Mouse (Mus musculus): ENCODE data around the gene Phf8. TPM values are rescaled to one million over a fixed set of nuclear protein-coding genes. Genes with fewer than 3 reads are reported as not detected.
"Not testable (repeated sequence)": the region's sequence is repeated elsewhere in the genome, so short reads cannot be mapped to it uniquely, and the experiment has no call there.

The Phf8 gene
- 6.2 and 7.1 TPM in 2 replicates for polyA plus RNA-seq (2015; fragmentation: Nextera tagmentation; extraction: Ambion mirVana)

- Histone ChIP-seq H3K4me3 (replicated peaks) (peak within 1 kb of the TSS; percentile 71), H3K36me3 (0 out of 2 replicates have a peak, but pooled peaks cover 4% of the 10 kb centered on the region), H3K4me1 (replicated peaks) (peaks cover 25% of the 10 kb centered on the region), H3K27me3 (no peaks in the 10 kb centered on the region), H3K27ac (peak within 1 kb of the TSS; percentile 94), H3K4me2 (peak within 1 kb of the TSS; percentile 87), H3K9ac (peak within 1 kb of the TSS; percentile 84), H3K9me3 (replicated peaks) (no peaks in the 10 kb centered on the region)
- DNase-seq (peak; percentile 92), ATAC-seq (ENCODE audit: low read depth) (peak; percentile 91)
- WGBS (ENCODE audit: insufficient replicate concordance): 12% methylated on average over 68 of the region's 68 CpGs
Observed at GRCm38 (mm10) chrX:151520458-151521322, at the start of gene Phf8. Gene Phf8 (plus strand): TSS chrX:151520672.

GRCm38 (mm10) chrX:151488128-151488527 is 32.3 kb upstream of the Phf8 start:
- no peaks in the 10 kb centered on the region for H3K36me3 ChIP-seq
- no peak overlapping the region for H3K27ac ChIP-seq
- no peak for ATAC-seq (ENCODE audit: low read depth)
- 63% methylated on average over 3 of the region's 3 CpGs for WGBS (ENCODE audit: insufficient replicate concordance)
- H3K4me3 ChIP-seq (replicated peaks): no peak overlapping the region
- DNase-seq: no peak
- H3K9me3 ChIP-seq (replicated peaks): no peaks in the 10 kb centered on the region
- H3K4me1 ChIP-seq (replicated peaks): no peaks in the 10 kb centered on the region
- H3K27me3 ChIP-seq: no peaks in the 10 kb centered on the region
- no peak overlapping the region for H3K4me2 ChIP-seq
- H3K9ac ChIP-seq: no peak overlapping the region

GRCm38 (mm10) chrX:151493269-151493668 is 27.2 kb upstream of the Phf8 start:
- not testable (repeated sequence) for H3K27ac ChIP-seq; H3K4me1 ChIP-seq (replicated peaks); H3K36me3 ChIP-seq; DNase-seq; H3K4me2 ChIP-seq; ATAC-seq (ENCODE audit: low read depth); H3K27me3 ChIP-seq; H3K9me3 ChIP-seq (replicated peaks); H3K9ac ChIP-seq; H3K4me3 ChIP-seq (replicated peaks)
- WGBS (ENCODE audit: insufficient replicate concordance): 80% methylated on average over 4 of the region's 4 CpGs

- Histone ChIP-seq H3K27me3 (no peaks in the 10 kb centered on the region), H3K4me2 (no peak overlapping the region), H3K4me3 (replicated peaks) (no peak overlapping the region), H3K9ac (no peak overlapping the region), H3K4me1 (replicated peaks) (no peaks in the 10 kb centered on the region), H3K27ac (no peak overlapping the region), H3K36me3 (no peaks in the 10 kb centered on the region), H3K9me3 (replicated peaks) (no peaks in the 10 kb centered on the region)
- no peak for ATAC-seq (ENCODE audit: low read depth)
- DNase-seq: no peak
- WGBS (ENCODE audit: insufficient replicate concordance): 17% methylated on average over 1 of the region's 1 CpGs
Observed at GRCm38 (mm10) chrX:151496596-151496995, 23.9 kb upstream of the Phf8 start.

DNA sequence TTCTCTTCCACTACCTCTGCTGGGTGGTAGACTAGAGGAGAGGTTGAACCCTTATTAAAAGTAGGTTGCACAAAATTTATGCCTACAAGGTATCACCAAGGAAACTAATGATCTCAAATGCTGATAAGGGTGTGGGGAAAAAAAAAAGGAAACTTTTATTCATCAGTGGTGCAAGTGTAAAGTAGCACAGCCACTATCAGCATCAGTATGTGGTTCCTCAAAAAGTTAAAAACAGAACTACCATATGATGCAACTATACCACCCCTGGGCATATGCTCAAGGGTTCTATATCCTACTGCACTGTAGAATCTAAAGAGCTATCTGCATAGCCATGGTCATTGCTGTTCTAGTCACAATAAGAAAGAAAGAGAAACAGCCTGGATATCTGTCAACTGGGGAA is 11.9 kb upstream of the Phf8 start:
- Histone ChIP-seq H3K9me3 (replicated peaks) (no peaks in the 10 kb centered on the region), H3K9ac (no peak overlapping the region), H3K4me1 (replicated peaks) (no peaks in the 10 kb centered on the region), H3K4me3 (replicated peaks) (no peak overlapping the region), H3K36me3 (no peaks in the 10 kb centered on the region), H3K27ac (no peak overlapping the region), H3K27me3 (no peaks in the 10 kb centered on the region), H3K4me2 (no peak overlapping the region)
- DNase-seq: no peak
- ATAC-seq (ENCODE audit: low read depth): no peak

GRCm38 (mm10) chrX:151509906-151510305 is 10.6 kb upstream of the Phf8 start:
- Histone ChIP-seq H3K4me1 (replicated peaks) (no peaks in the 10 kb centered on the region), H3K36me3 (no peaks in the 10 kb centered on the region), H3K4me3 (replicated peaks) (no peak overlapping the region), H3K27ac (no peak overlapping the region), H3K9me3 (replicated peaks) (no peaks in the 10 kb centered on the region), H3K9ac (no peak overlapping the region), H3K4me2 (no peak overlapping the region), H3K27me3 (no peaks in the 10 kb centered on the region)
- ATAC-seq (ENCODE audit: low read depth) (no peak), DNase-seq (no peak)
- WGBS (ENCODE audit: insufficient replicate concordance): 77% methylated on average over 1 of the region's 1 CpGs

- Histone ChIP-seq H3K9me3 (replicated peaks) (no peaks in the 10 kb centered on the region), H3K36me3 (no peaks in the 10 kb centered on the region), H3K27ac (no peak overlapping the region), H3K4me3 (replicated peaks) (no peak overlapping the region), H3K27me3 (no peaks in the 10 kb centered on the region), H3K4me1 (replicated peaks) (peaks cover 1% of the 10 kb centered on the region), H3K9ac (no peak overlapping the region), H3K4me2 (no peak overlapping the region)
- ATAC-seq (ENCODE audit: low read depth) (no peak), DNase-seq (no peak)
- 57% methylated on average over 3 of the region's 3 CpGs for WGBS (ENCODE audit: insufficient replicate concordance)
Observed at GRCm38 (mm10) chrX:151513066-151513465, 7.4 kb upstream of the Phf8 start.

DNA sequence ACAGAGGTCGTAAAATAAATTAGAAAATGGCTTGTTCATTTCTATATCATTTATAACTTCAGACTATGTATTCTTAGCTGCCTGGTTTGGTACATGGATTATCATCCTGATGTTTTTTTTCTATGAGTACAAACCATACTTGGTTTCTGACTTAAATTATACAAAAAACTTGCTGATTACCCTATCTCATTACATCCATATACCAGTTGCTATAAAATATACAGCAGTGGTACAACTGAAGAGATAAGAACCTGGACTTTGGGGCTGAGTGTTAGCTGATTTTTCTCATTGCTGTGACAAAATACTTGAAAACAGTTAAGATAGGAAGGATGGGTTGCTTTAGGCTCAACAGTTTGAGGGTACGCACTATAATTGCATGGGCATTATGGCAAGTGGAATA is 6.8 kb upstream of the Phf8 start:
- Histone ChIP-seq H3K27ac (no peak overlapping the region), H3K4me2 (no peak overlapping the region), H3K36me3 (no peaks in the 10 kb centered on the region), H3K4me3 (replicated peaks) (no peak overlapping the region), H3K4me1 (replicated peaks) (peaks cover 7% of the 10 kb centered on the region), H3K9ac (no peak overlapping the region), H3K27me3 (no peaks in the 10 kb centered on the region), H3K9me3 (replicated peaks) (no peaks in the 10 kb centered on the region)
- WGBS (ENCODE audit: insufficient replicate concordance): 77% methylated on average over 2 of the region's 2 CpGs
- no peak for DNase-seq
- no peak for ATAC-seq (ENCODE audit: low read depth)

DNA sequence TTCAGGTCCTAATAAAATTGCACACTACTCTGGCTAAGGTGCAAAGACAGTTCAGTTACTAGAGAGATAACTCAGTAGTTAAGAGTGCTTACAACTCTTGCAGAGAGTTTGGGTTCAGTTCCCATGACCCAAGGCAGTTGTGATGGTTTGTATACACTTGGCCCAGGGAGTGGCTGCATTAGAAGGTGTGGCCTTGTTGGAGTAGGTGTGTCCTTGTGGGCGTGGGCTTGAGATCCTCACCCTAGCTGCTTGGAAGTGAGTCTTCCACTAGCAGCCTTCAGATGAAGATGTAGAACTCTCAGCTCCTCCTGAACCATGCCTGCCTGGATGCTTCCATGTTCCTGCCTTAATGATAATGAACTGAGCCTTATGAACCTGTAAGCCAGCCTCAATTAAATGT is 2.3 kb upstream of the Phf8 start:
- Histone ChIP-seq H3K9me3 (replicated peaks) (no peaks in the 10 kb centered on the region), H3K27ac (0 out of 2 replicates have a peak overlapping the region, but pooled peaks have one; percentile 18), H3K4me2 (peak overlapping the region; percentile 32), H3K4me1 (replicated peaks) (peaks cover 25% of the 10 kb centered on the region), H3K36me3 (no peaks in the 10 kb centered on the region), H3K27me3 (no peaks in the 10 kb centered on the region), H3K9ac (no peak overlapping the region), H3K4me3 (replicated peaks) (0 out of 2 replicates have a peak overlapping the region, but pooled peaks have one; percentile 18)
- WGBS (ENCODE audit: insufficient replicate concordance): 23% methylated on average over 1 of the region's 1 CpGs
- ATAC-seq (ENCODE audit: low read depth) (peak; percentile 41), DNase-seq (peak; percentile 32)

DNA sequence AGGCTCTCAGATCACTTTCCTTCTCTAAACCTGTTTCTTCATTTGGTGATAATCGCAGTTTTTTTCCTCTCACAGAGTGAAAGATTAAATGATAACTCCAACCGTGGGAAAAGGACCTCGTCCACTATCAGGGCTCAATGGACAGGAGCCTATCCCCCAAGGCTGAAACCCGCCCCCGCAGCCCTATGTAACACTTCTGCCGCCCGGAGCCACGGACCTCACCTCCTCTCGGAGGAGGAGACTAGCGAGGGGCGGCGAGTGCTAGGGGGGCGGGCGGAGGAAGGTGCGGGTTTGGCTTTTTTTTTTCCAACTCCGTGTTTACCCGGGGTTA is 380 bp upstream of the Phf8 start:
- Histone ChIP-seq H3K36me3 (0 out of 2 replicates have a peak, but pooled peaks cover 4% of the 10 kb centered on the region), H3K9me3 (replicated peaks) (no peaks in the 10 kb centered on the region), H3K27me3 (no peaks in the 10 kb centered on the region), H3K4me1 (replicated peaks) (peaks cover 25% of the 10 kb centered on the region), H3K4me3 (replicated peaks) (peak overlapping the region; percentile 71), H3K27ac (peak overlapping the region; percentile 89), H3K4me2 (peak overlapping the region; percentile 59), H3K9ac (peak overlapping the region; percentile 71)
- 12% methylated on average over 17 of the region's 17 CpGs for WGBS (ENCODE audit: insufficient replicate concordance)
- DNase-seq (no peak), ATAC-seq (ENCODE audit: low read depth) (no peak; the same call in 1 of the 2 replicates)

- Histone ChIP-seq H3K27me3 (no peaks in the 10 kb centered on the region), H3K27ac (no peak overlapping the region; the same call in 1 of the 2 replicates), H3K36me3 (0 out of 2 replicates have a peak, but pooled peaks cover 4% of the 10 kb centered on the region), H3K9me3 (replicated peaks) (no peaks in the 10 kb centered on the region), H3K4me2 (peak overlapping the region; percentile 87), H3K4me3 (replicated peaks) (peak overlapping the region; percentile 71), H3K9ac (peak overlapping the region; percentile 84), H3K4me1 (replicated peaks) (peaks cover 25% of the 10 kb centered on the region)
- DNase-seq (peak; percentile 6), ATAC-seq (ENCODE audit: low read depth) (no peak)
- 18% methylated on average over 25 of the region's 25 CpGs for WGBS (ENCODE audit: insufficient replicate concordance)
Observed at GRCm38 (mm10) chrX:151521786-151522522, 1.5 kb downstream of the Phf8 start.
